Mouse (Mus musculus) lung, postnatal 0 days (tissue): ENCODE measurements around the gene March6.

Experiments
- CTCF ChIP-seq: IDR thresholded peaks from 2 replicates; pipeline ENCODE4 v1.5.1; 2016; ENCODE audit warnings: antibody characterized with exemption, mild to moderate bottlenecking
- EP300 ChIP-seq: IDR thresholded peaks from 2 replicates; pipeline ENCODE4 v1.6.1; 2016; ENCODE audit warnings: antibody characterized with exemption, mild to moderate bottlenecking, control low read depth

GRCm38 (mm10) chr15:31528477-31528876, 2.4 kb downstream of the March6 start:
- TF ChIP-seq CTCF: no peak
- TF ChIP-seq EP300: no peak
